Mouse (Mus musculus): ENCODE results near the gene Nckap5.

DNA sequence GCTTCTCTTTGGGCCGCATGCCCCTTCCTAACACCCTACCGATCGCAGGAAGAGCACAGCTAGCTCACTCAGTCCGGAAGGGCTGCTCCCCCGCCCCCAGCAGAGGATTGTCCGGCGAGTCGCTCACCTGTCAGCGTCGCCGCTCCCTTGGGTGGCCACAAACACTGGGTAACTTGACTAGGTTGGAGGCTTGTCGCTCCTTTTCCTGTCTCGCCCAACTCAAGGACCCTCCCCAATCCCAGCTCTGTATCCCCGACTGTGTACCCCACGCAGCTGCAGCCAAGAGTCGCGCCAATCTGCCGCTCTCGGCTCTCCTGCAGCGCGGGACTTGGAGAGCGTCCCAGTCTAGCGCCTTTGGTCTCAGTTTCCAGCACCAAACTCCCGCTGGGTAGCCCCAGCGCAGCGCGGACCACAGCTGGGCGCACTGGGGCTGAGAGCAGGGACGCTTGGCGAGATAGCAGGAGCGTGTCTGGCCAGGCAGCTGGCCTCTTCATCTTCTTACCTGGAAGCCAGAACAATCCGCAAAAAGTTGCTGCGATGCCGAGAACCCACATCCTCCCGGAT is 919.2 kb downstream of the Nckap5 start:
- TF ChIP-seq POLR2A (IDR thresholded peaks at IDR 0.05; ENCODE audit: insufficient read length, low read depth), result no peak
- TF ChIP-seq POLR2AphosphoS2 (IDR thresholded peaks at IDR 0.05; ENCODE audit: insufficient read length, low read depth), result no peak
- TF ChIP-seq MYOG (IDR thresholded peaks at IDR 0.05; ENCODE audit: control insufficient read depth in 1 of 3, insufficient read depth in 1 of 3, insufficient read length in 2 of 3, low read depth in 2 of 3), result no peak

Measured in myocyte (in vitro differentiated cells).